Mouse (Mus musculus): ENCODE measurements around the gene Trem3.

Gene Trem3

GRCm38 (mm10) chr17:48247221-48247928 lies at the start of gene Trem3:
TSS of gene Trem3 (plus strand) at chr17:48247777.
- DNase-seq (ENCODE audit: low read depth, low spot score), result no peak

GRCm38 (mm10) chr17:48203086-48203485 lies 44.5 kb upstream of the Trem3 start:
- DNase-seq (ENCODE audit: low read depth, low spot score), result no peak

GRCm38 (mm10) chr17:48212596-48212995 lies 35.0 kb upstream of the Trem3 start:
- no peak for DNase-seq (ENCODE audit: low read depth, low spot score)

- DNase-seq (ENCODE audit: low read depth, low spot score), result no peak
Observed at GRCm38 (mm10) chr17:48213511-48213910, 34.1 kb upstream of the Trem3 start.

GRCm38 (mm10) chr17:48215429-48215828 lies 32.1 kb upstream of the Trem3 start:
- no peak for DNase-seq (ENCODE audit: low read depth, low spot score)

GRCm38 (mm10) chr17:48230680-48231079 lies 16.9 kb upstream of the Trem3 start:
- DNase-seq (ENCODE audit: low read depth, low spot score), result no peak

- DNase-seq (ENCODE audit: low read depth, low spot score), result no peak
Observed at GRCm38 (mm10) chr17:48232518-48232917, 15.1 kb upstream of the Trem3 start, which contains the start of gene Trem1. TSS of gene Trem1 (plus strand) at chr17:48232768.

- no peak for DNase-seq (ENCODE audit: low read depth, low spot score)
Observed at GRCm38 (mm10) chr17:48233789-48234188, 13.8 kb upstream of the Trem3 start.

- no peak for DNase-seq (ENCODE audit: low read depth, low spot score)
Observed at GRCm38 (mm10) chr17:48234550-48234949, 13.0 kb upstream of the Trem3 start.

GRCm38 (mm10) chr17:48235773-48236370 lies 11.7 kb upstream of the Trem3 start:
- DNase-seq (ENCODE audit: low read depth, low spot score), result no peak

GRCm38 (mm10) chr17:48237621-48238020 lies 10.0 kb upstream of the Trem3 start:
- DNase-seq (ENCODE audit: low read depth, low spot score), result no peak

GRCm38 (mm10) chr17:48249039-48249438 lies 1.5 kb downstream of the Trem3 start:
- no peak for DNase-seq (ENCODE audit: low read depth, low spot score)

- no peak for DNase-seq (ENCODE audit: low read depth, low spot score)
Observed at GRCm38 (mm10) chr17:48249501-48249900, 1.9 kb downstream of the Trem3 start.

- no peak for DNase-seq (ENCODE audit: low read depth, low spot score)
Observed at GRCm38 (mm10) chr17:48250631-48251030, 3.1 kb downstream of the Trem3 start.

- DNase-seq (ENCODE audit: low read depth, low spot score), result no peak
Observed at GRCm38 (mm10) chr17:48256575-48256974, 9.0 kb downstream of the Trem3 start.

GRCm38 (mm10) chr17:48261868-48262267 lies 14.3 kb downstream of the Trem3 start:
- DNase-seq (ENCODE audit: low read depth, low spot score), result no peak

- no peak for DNase-seq (ENCODE audit: low read depth, low spot score)
Observed at GRCm38 (mm10) chr17:48263741-48264362, 16.3 kb downstream of the Trem3 start, which contains the start of gene Treml4. TSS of gene Treml4 (plus strand) at chr17:48264295.

- no peak for DNase-seq (ENCODE audit: low read depth, low spot score)
Observed at GRCm38 (mm10) chr17:48264662-48265061, 17.1 kb downstream of the Trem3 start.

GRCm38 (mm10) chr17:48266138-48266537 lies 18.6 kb downstream of the Trem3 start:
- no peak for DNase-seq (ENCODE audit: low read depth, low spot score)

- no peak for DNase-seq (ENCODE audit: low read depth, low spot score)
Observed at GRCm38 (mm10) chr17:48266610-48267304, 19.2 kb downstream of the Trem3 start.

GRCm38 (mm10) chr17:48267591-48267990 lies 20.0 kb downstream of the Trem3 start:
- no peak for DNase-seq (ENCODE audit: low read depth, low spot score)

GRCm38 (mm10) chr17:48268276-48268675 lies 20.7 kb downstream of the Trem3 start:
- DNase-seq (ENCODE audit: low read depth, low spot score), result no peak
